Mouse (Mus musculus) hindbrain, embryonic 14.5 days (tissue): ENCODE measurements at regions not wholly inside any gene's neighbourhood (a gene's known extent, or its start where the extent isn't known, plus 50 kb on each side); places are given as distances from the start of the nearest gene placed in this dataset.

Source experiments
- ATAC-seq: fragments of 200-750 bp; cut with Nextera tagmentation; 2 replicates; pipeline ENCODE4 v1.8.0; 2017; ENCODE audit warnings: moderate number of reproducible peaks, mild to moderate bottlenecking, moderate TSS enrichment, moderate library complexity; ENCODE audit not compliant: low FRiP score
- DNase-seq: peaks from one replicate; pipeline ENCODE4 v3.0.0-alpha.2; 2015; ENCODE audit warnings: low spot score
- H3K27ac ChIP-seq: fragments of 300-500 bp; sonication (generic); 2 replicates; pipeline ENCODE4 v1.5.1; 2014; ENCODE audit warnings: mild to moderate bottlenecking, moderate library complexity
- H3K27me3 ChIP-seq: fragments of 300-500 bp; sonication (generic); 2 replicates; pipeline ENCODE4 v1.6.1; 2014; ENCODE audit warnings: mild to moderate bottlenecking, low read length, mixed read lengths; ENCODE audit not compliant: control insufficient read depth, insufficient read depth
- H3K36me3 ChIP-seq: fragments of 300-500 bp; sonication (generic); replicated peaks from 2 replicates; pipeline ENCODE4 v1.6.1; 2014; ENCODE audit not compliant: control insufficient read depth, insufficient read depth
- H3K4me1 ChIP-seq: fragments of 300-500 bp; sonication (generic); replicated peaks from 2 replicates; pipeline ENCODE4 v1.6.1; 2014; ENCODE audit warnings: antibody characterized with exemption, low read length, mixed read lengths; ENCODE audit not compliant: control insufficient read depth, insufficient read depth
- H3K4me2 ChIP-seq: fragments of 300-500 bp; sonication (generic); replicated peaks from 2 replicates; pipeline ENCODE4 v1.6.1; 2014; ENCODE audit warnings: mild to moderate bottlenecking, moderate library complexity
- H3K4me3 ChIP-seq: fragments of 300-500 bp; sonication (generic); replicated peaks from 2 replicates; pipeline ENCODE4 v1.5.1; 2014; ENCODE audit warnings: mild to moderate bottlenecking, low read length
- H3K9ac ChIP-seq: fragments of 300-500 bp; sonication (generic); 2 replicates; pipeline ENCODE4 v1.6.1; 2014
- H3K9me3 ChIP-seq: fragments of 300-500 bp; sonication (generic); 2 replicates; pipeline ENCODE4 v1.6.1; 2016; ENCODE audit warnings: low read length; ENCODE audit not compliant: control insufficient read depth
- WGBS: fragments of 180-500 bp; shearing (Covaris S2); extraction: QIAGEN DNeasy Blood & Tissue Kit; methylation state at CpG from one replicate; pipeline ENCODE4 v1.1.7; 2014; 5-methylcytosine and 5-hydroxymethylcytosine counted together

DNA sequence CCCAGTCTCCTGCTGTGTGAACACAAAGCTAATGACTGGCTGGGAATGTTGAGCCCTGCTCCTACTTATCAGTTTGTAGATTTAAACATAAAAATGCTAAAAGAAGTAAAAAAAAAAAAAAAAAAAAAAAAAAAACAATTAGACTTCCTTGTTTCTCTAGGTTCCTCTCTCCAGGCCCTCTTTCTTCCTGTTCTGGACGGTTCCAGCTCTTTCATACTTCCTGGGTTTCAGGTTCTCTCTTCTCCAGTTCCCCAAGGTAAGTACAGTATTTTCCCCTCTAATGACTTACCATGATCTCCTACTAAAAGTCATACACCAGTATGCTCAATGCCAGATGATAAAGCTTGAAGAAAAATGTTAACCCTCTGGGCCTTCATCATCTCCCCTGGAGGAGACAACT, 284.3 kb downstream of the Btg1 start:
- 71% methylated on average over 1 of the region's 1 CpGs for WGBS
- Histone ChIP-seq H3K9ac (no peak overlapping the region), H3K9me3 (no peaks in the 10 kb centered on the region), H3K4me3 (no peak overlapping the region), H3K27ac (no peak overlapping the region), H3K4me2 (no peak overlapping the region), H3K4me1 (no peaks in the 10 kb centered on the region), H3K36me3 (no peaks in the 10 kb centered on the region), H3K27me3 (no peaks in the 10 kb centered on the region)
- DNase-seq (no peak), ATAC-seq (no peak)

- no peak for DNase-seq
- no peak for ATAC-seq
- no peak overlapping the region for H3K9ac ChIP-seq
- no peaks in the 10 kb centered on the region for H3K4me1 ChIP-seq
- no peak overlapping the region for H3K4me2 ChIP-seq
- no peaks in the 10 kb centered on the region for H3K27me3 ChIP-seq
- WGBS: 89% methylated on average over 4 of the region's 4 CpGs
- no peak overlapping the region for H3K27ac ChIP-seq
- H3K4me3 ChIP-seq: no peak overlapping the region
- no peaks in the 10 kb centered on the region for H3K9me3 ChIP-seq
- H3K36me3 ChIP-seq: no peaks in the 10 kb centered on the region
These were observed 288.4 kb downstream of the Btg1 start for GRCm38 (mm10) chr10:96905098-96905809.

DNA sequence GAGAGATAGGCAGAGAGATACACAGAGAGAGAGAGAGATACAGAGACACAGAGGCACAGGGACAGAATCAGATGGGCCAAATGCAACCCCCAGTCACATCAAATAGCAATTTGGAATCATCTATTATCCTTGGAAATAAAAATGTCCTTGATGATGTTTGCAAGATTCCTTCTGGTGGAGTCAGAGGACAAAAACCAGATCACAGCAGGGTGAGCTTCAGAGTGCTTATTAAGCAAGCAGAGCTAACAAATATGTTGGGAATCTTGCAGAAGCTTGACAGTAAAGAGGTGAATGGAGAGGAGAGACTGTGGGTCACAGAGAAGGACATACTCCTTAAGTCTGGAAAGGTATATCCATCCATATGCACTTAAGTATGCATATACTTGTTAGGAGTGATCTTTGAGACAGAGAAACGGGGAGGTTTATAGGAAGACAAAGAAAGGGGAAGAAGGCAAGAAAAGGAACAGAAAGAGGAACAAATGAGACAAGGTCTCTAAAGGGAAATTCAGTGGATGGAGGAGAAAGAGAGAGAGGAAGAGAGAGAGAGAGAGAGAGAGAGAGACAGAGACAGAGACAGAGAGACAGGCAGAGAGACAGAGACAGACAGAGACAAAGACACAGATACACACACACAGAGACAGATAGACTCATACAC, 293.0 kb downstream of the Btg1 start:
- H3K36me3 ChIP-seq: no peaks in the 10 kb centered on the region
- 89% methylated on average over 1 of the region's 1 CpGs for WGBS
- H3K9me3 ChIP-seq: peaks cover 12% of the 10 kb centered on the region
- H3K4me1 ChIP-seq: no peaks in the 10 kb centered on the region
- H3K9ac ChIP-seq: no peak overlapping the region
- H3K27ac ChIP-seq: no peak overlapping the region
- no peak overlapping the region for H3K4me2 ChIP-seq
- DNase-seq (no peak), ATAC-seq (no peak)
- no peak overlapping the region for H3K4me3 ChIP-seq
- no peaks in the 10 kb centered on the region for H3K27me3 ChIP-seq

- ATAC-seq (no peak), DNase-seq (no peak)
- Histone ChIP-seq H3K9ac (no peak overlapping the region), H3K4me2 (no peak overlapping the region), H3K4me1 (no peaks in the 10 kb centered on the region), H3K27me3 (no peaks in the 10 kb centered on the region), H3K9me3 (peaks cover 14% of the 10 kb centered on the region), H3K4me3 (no peak overlapping the region), H3K36me3 (no peaks in the 10 kb centered on the region), H3K27ac (no peak overlapping the region)
- WGBS: 88% methylated on average over 1 of the region's 1 CpGs
These were observed 304.4 kb downstream of the Btg1 start for GRCm38 (mm10) chr10:96921181-96921580.

DNA sequence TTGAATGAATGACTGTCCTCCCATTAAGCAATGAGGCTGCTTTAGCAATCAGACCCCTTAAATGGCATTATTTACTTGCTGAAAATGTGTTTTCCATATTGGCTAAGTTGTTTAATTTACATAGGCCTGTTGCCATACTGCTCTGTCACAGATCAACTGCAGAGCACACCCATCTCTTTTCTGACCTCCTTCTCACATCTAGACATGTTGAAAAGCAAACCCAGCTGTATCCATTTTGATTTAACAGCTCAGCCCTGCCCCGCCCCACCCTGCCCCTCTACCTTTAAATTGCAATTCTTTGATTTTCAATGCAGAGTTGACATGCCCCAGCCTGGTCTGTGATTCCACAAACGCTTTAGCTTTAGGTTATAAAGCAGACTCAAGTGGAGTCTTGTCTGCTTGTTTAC, 307.5 kb downstream of the Btg1 start:
- no peak for ATAC-seq
- Histone ChIP-seq H3K4me2 (no peak overlapping the region), H3K4me1 (no peaks in the 10 kb centered on the region), H3K27ac (no peak overlapping the region), H3K9ac (no peak overlapping the region), H3K36me3 (no peaks in the 10 kb centered on the region), H3K9me3 (peaks cover 4% of the 10 kb centered on the region), H3K27me3 (no peaks in the 10 kb centered on the region), H3K4me3 (no peak overlapping the region)
- WGBS: 90% methylated on average over 2 of the region's 2 CpGs
- no peak for DNase-seq

GRCm38 (mm10) chr10:96924722-96925121, 307.9 kb downstream of the Btg1 start:
- Histone ChIP-seq H3K9ac (no peak overlapping the region), H3K27ac (no peak overlapping the region), H3K4me2 (no peak overlapping the region), H3K27me3 (no peaks in the 10 kb centered on the region), H3K4me1 (no peaks in the 10 kb centered on the region), H3K4me3 (no peak overlapping the region), H3K36me3 (no peaks in the 10 kb centered on the region), H3K9me3 (peaks cover under 1% of the 10 kb centered on the region)
- WGBS: 93% methylated on average over 4 of the region's 4 CpGs
- DNase-seq: no peak
- ATAC-seq: no peak

GRCm38 (mm10) chr10:96925771-96926170, 309.0 kb downstream of the Btg1 start:
- ATAC-seq (no peak), DNase-seq (no peak)
- Histone ChIP-seq H3K4me1 (no peaks in the 10 kb centered on the region), H3K4me3 (no peak overlapping the region), H3K27me3 (no peaks in the 10 kb centered on the region), H3K9me3 (no peaks in the 10 kb centered on the region), H3K27ac (no peak overlapping the region), H3K9ac (no peak overlapping the region), H3K4me2 (no peak overlapping the region), H3K36me3 (no peaks in the 10 kb centered on the region)
- WGBS: 93% methylated on average over 2 of the region's 2 CpGs

DNA sequence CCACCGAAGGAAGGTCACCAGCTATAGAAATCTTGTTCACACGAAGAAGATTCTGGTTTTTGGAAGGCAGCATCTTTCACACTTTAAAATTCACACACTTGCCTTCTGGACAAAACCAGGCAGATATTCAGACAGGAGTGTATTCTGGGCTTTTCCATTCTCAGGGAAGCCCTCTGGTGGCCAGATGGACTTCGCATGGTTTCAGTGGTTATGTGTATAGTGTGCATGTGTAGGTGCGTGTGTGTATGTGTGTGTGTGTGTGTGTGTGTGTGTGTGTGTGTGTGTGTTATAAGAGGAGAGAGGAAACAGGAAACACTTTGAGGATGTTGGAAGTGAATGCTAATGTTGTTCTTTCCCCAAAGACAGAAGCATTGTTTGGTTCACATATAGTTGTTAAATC, 317.9 kb downstream of the Btg1 start:
- ATAC-seq: no peak
- H3K27me3 ChIP-seq: no peaks in the 10 kb centered on the region
- H3K4me3 ChIP-seq: no peak overlapping the region
- no peak overlapping the region for H3K27ac ChIP-seq
- no peaks in the 10 kb centered on the region for H3K36me3 ChIP-seq
- 79% methylated on average over 4 of the region's 4 CpGs for WGBS
- no peaks in the 10 kb centered on the region for H3K4me1 ChIP-seq
- H3K9ac ChIP-seq: no peak overlapping the region
- H3K9me3 ChIP-seq: no peaks in the 10 kb centered on the region
- peak; percentile 71 for DNase-seq
- no peak overlapping the region for H3K4me2 ChIP-seq

- DNase-seq (no peak), ATAC-seq (no peak)
These were observed 324.2 kb downstream of the Btg1 start for GRCm38 (mm10) chr10:96940887-96941518.

More at GRCm38 (mm10) chr10:96940887-96941518, 324.2 kb downstream of the Btg1 start:
- Histone ChIP-seq H3K27me3 (no peaks in the 10 kb centered on the region), H3K27ac (no peak overlapping the region), H3K9me3 (0 out of 2 replicates have a peak, but pooled peaks cover 4% of the 10 kb centered on the region), H3K4me2 (no peak overlapping the region), H3K4me1 (no peaks in the 10 kb centered on the region), H3K36me3 (no peaks in the 10 kb centered on the region), H3K9ac (no peak overlapping the region), H3K4me3 (no peak overlapping the region)
- 58% methylated on average over 6 of the region's 6 CpGs for WGBS
